Mouse (Mus musculus) mouse trophoblast stem cell (cell line): ENCODE measurements around the gene Wdr89.

Source experiments
- in situ Hi-C, 2 experiments: fragments of 300-500 bp; cut with MseI, MboI; formaldehyde crosslinking; loops; 2 replicates in 1 of 2; 3 replicates in 1 of 2; pipeline ENCODE4 v1.15.1; 2025

Wdr89 gene

GRCm38 (mm10) chr12:75616158-75616791 is 53.1 kb downstream of the Wdr89 start:
- in situ Hi-C loops, result no loop called here

- in situ Hi-C loops, result no loop called here
Observed at GRCm38 (mm10) chr12:75615556-75615955, 53.8 kb downstream of the Wdr89 start.

GRCm38 (mm10) chr12:75612711-75613110 is 56.6 kb downstream of the Wdr89 start:
- in situ Hi-C loops, result no loop called here

GRCm38 (mm10) chr12:75599490-75599889 is 69.8 kb downstream of the Wdr89 start:
- in situ Hi-C loops, result no loop called here

- in situ Hi-C loops, result no loop called here
Observed at GRCm38 (mm10) chr12:75598988-75599387, 70.3 kb downstream of the Wdr89 start.

GRCm38 (mm10) chr12:75597707-75598106 is 71.6 kb downstream of the Wdr89 start:
- in situ Hi-C loops, result no loop called here

- in situ Hi-C loops, result no loop called here
Observed at GRCm38 (mm10) chr12:75596154-75597002, 73.0 kb downstream of the Wdr89 start, which contains the start of gene Ppp2r5e. TSS of gene Ppp2r5e (minus strand) at chr12:75596245.

- in situ Hi-C loops, result no loop called here
Observed at GRCm38 (mm10) chr12:75595291-75596153, 73.8 kb downstream of the Wdr89 start.

- in situ Hi-C loops, result no loop called here
Observed at GRCm38 (mm10) chr12:75594404-75594803, 74.9 kb downstream of the Wdr89 start.

GRCm38 (mm10) chr12:75593817-75594216 is 75.5 kb downstream of the Wdr89 start:
- in situ Hi-C loops, result no loop called here

GRCm38 (mm10) chr12:75587501-75587900 is 81.8 kb downstream of the Wdr89 start:
- in situ Hi-C loops, result no loop called here

- in situ Hi-C loops, result no loop called here
Observed at GRCm38 (mm10) chr12:75583776-75584175, 85.6 kb downstream of the Wdr89 start.
